Mouse (Mus musculus) liver, embryonic 14.5 days (tissue): Measurements from ENCODE around the gene Ggt6. TPM values are rescaled to one million over a fixed set of nuclear protein-coding genes. Genes with fewer than 3 reads are reported as not detected.
A peak's percentile ranks its signal among the peaks of the same experiment; 100 is the strongest.

ENCODE experiments used
- ATAC-seq: fragments of 200-750 bp; cut with Nextera tagmentation; 2 replicates; pipeline ENCODE4 v1.8.0; 2017; ENCODE audit warnings: moderate number of reproducible peaks, mild to moderate bottlenecking, moderate library complexity; ENCODE audit not compliant: insufficient read depth
- DNase-seq, 3 experiments: peaks; one replicate each; pipeline ENCODE4 v3.0.0-alpha.2; 2012 to 2013; ENCODE audit warnings: low read depth in 3 of 3, low spot score in 3 of 3
- H3K27ac ChIP-seq: fragments of 300-500 bp; sonication (generic); 2 replicates; pipeline ENCODE4 v1.5.1; 2014; ENCODE audit warnings: moderate library complexity, mild to moderate bottlenecking, control low read depth, inconsistent platforms
- H3K27me3 ChIP-seq: fragments of 300-500 bp; sonication (generic); 2 replicates; pipeline ENCODE4 v1.6.1; 2014; ENCODE audit warnings: mild to moderate bottlenecking, low read length, moderate library complexity; ENCODE audit not compliant: control insufficient read depth, insufficient read depth
- H3K36me3 ChIP-seq: fragments of 300-500 bp; sonication (generic); replicated peaks from 2 replicates; pipeline ENCODE4 v1.6.1; 2014; ENCODE audit warnings: low read depth; ENCODE audit not compliant: control insufficient read depth, insufficient read depth
- H3K4me1 ChIP-seq, 2 experiments: fragments of 200-500 bp in 1 of 2; fragments of 300-500 bp in 1 of 2; sonication (generic) in 1 of 2; replicated peaks; 2 replicates each; pipeline ENCODE4 v1.6.1; 2012 to 2014; ENCODE audit warnings: antibody characterized with exemption in 1 of 2, inconsistent platforms in 1 of 2, low read length in 1 of 2; ENCODE audit not compliant: control insufficient read depth in 2 of 2, insufficient read depth in 2 of 2
- H3K4me2 ChIP-seq: fragments of 300-500 bp; sonication (generic); 2 replicates; pipeline ENCODE4 v1.6.1; 2014; ENCODE audit warnings: low read depth, mild to moderate bottlenecking, control low read depth, moderate library complexity
- H3K4me3 ChIP-seq, 2 experiments: fragments of 200-500 bp in 1 of 2; fragments of 300-500 bp in 1 of 2; sonication (generic) in 1 of 2; 2 replicates each; pipeline ENCODE4 v1.5.1; 2012 to 2014; ENCODE audit warnings: low read depth in 2 of 2, low read length in 2 of 2, mild to moderate bottlenecking in 2 of 2, control low read depth in 1 of 2, inconsistent platforms in 1 of 2, moderate library complexity in 1 of 2; ENCODE audit not compliant: insufficient read depth in 1 of 2
- H3K9ac ChIP-seq: fragments of 300-500 bp; sonication (generic); replicated peaks from 2 replicates; pipeline ENCODE4 v1.6.1; 2014; ENCODE audit warnings: mild to moderate bottlenecking, control low read depth, moderate library complexity
- H3K9me3 ChIP-seq: fragments of 300-500 bp; sonication (generic); 2 replicates; pipeline ENCODE4 v1.6.1; 2016; ENCODE audit warnings: low read length, mixed read lengths; ENCODE audit not compliant: control insufficient read depth
- CTCF ChIP-seq: IDR thresholded peaks from 2 replicates; pipeline ENCODE4 v1.5.1; 2016; ENCODE audit warnings: antibody characterized with exemption, low read depth, control low read depth
- EP300 ChIP-seq: IDR thresholded peaks from 2 replicates; pipeline ENCODE4 v1.6.1; 2016; ENCODE audit warnings: antibody characterized with exemption, low read depth
- WGBS: fragments of 180-500 bp; shearing (Covaris S2); extraction: QIAGEN DNeasy Blood & Tissue Kit; methylation state at CpG from one replicate; pipeline ENCODE4 v1.1.7; 2014; ENCODE audit not compliant: insufficient replicate concordance; 5-methylcytosine and 5-hydroxymethylcytosine counted together
- polyA plus RNA-seq, 2 experiments: library from polyadenylated mRNA; depleted of rRNA in 1 of 2; stranded (reverse) in 1 of 2; unstranded in 1 of 2; fragments of >200 nt; fragmentation: Nextera tagmentation in 1 of 2; extraction: Ambion mirVana in 1 of 2; gene quantifications; 2 replicates each; pipeline versions ENCODE4 v1.2.1 to v1.2.3; 2012 to 2014

The Ggt6 gene
- polyA plus RNA-seq, 2 experiments, result 0.10 to 0.25 TPM

DNA sequence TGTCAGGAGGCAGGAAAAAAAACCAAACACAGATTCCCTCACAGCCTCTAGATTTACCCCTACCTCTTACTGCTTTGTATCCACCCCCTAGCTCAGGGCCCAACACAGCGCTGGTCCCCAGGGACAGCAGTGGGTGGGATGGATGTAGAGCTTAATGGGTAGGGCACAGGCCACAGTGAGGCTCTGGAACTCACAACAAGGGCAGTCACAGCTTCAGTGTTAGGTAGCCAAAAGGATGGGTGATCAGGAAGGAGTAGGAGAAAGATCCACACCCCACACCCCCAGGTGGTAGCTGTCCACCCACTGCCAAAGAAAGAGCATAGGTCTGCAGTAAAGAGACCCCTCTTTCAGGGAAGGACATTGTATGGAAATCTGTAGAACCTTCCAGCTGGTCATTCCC is 42.3 kb downstream of the Ggt6 start:
- Histone ChIP-seq H3K4me1 (peaks cover 37 to 77% of the 10 kb centered on the region in 2 experiments), H3K4me2 (no peak overlapping the region), H3K36me3 (no peaks in the 10 kb centered on the region), H3K9me3 (no peaks in the 10 kb centered on the region), H3K4me3 (no peak overlapping the region), H3K27ac (no peak overlapping the region), H3K9ac (no peak overlapping the region), H3K27me3 (no peaks in the 10 kb centered on the region)
- DNase-seq, result no peak
- TF ChIP-seq CTCF (no peak), EP300 (no peak)
- WGBS, result 67% methylated on average over 1 of the region's 1 CpGs
- no peak for ATAC-seq

DNA sequence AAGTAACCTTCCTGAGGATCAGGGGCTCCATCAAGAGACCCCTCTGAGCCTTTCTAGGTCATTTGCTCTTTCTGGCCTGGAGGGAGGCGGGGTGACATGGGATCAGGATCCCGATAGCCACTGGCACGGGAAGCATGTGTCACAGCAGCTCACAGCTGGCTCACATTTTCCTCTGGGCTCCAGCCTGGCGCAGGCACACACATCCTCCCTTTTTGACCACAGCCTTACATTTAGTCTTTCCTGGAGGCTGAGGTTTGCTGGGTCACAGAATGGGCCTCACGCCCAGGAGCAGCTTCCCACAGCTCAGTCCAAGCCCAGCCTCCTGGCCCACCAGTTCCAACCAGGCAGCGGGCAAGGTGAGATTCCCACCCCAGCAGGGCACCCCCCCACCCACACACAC is 42.9 kb downstream of the Ggt6 start:
- Histone ChIP-seq H3K9me3 (no peaks in the 10 kb centered on the region), H3K4me2 (no peak overlapping the region), H3K27me3 (no peaks in the 10 kb centered on the region), H3K4me3 (no peak overlapping the region), H3K9ac (no peak overlapping the region), H3K36me3 (no peaks in the 10 kb centered on the region), H3K4me1 (peaks cover 39 to 82% of the 10 kb centered on the region in 2 experiments), H3K27ac (no peak overlapping the region)
- 44% methylated on average over 6 of the region's 6 CpGs for WGBS
- no peak for TF ChIP-seq EP300
- no peak for TF ChIP-seq CTCF
- ATAC-seq (no peak), DNase-seq (no peak)

DNA sequence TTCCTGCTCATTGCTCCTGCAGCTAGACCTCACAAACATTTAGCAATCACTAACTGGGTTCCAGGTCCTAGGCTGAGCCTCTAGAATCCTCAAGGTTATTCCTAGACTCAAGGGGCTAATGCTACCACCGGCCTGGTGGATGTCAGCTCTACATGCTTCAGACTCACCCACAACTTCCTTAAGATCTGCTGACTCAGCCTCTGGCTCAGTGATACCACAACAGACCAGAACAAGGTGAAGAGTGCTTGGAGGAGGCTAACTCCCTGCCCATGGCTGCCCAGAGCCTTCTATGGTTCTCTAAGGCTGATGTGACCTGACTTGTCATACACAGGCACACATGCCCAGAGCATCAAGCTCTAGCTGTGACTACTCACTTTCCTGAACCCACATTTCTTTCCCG is 44.2 kb downstream of the Ggt6 start:
- no peak for TF ChIP-seq CTCF
- no peak for TF ChIP-seq EP300
- H3K4me3 ChIP-seq, result no peak overlapping the region
- H3K4me2 ChIP-seq, result no peak overlapping the region
- no peaks in the 10 kb centered on the region for H3K27me3 ChIP-seq
- 25% methylated on average over 2 of the region's 2 CpGs for WGBS
- H3K9me3 ChIP-seq, result no peaks in the 10 kb centered on the region
- DNase-seq (no peak), ATAC-seq (no peak)
- no peaks in the 10 kb centered on the region for H3K36me3 ChIP-seq
- H3K9ac ChIP-seq, result no peak overlapping the region
- peaks cover 39 to 80% of the 10 kb centered on the region in 2 experiments for H3K4me1 ChIP-seq
- no peak overlapping the region for H3K27ac ChIP-seq

DNA sequence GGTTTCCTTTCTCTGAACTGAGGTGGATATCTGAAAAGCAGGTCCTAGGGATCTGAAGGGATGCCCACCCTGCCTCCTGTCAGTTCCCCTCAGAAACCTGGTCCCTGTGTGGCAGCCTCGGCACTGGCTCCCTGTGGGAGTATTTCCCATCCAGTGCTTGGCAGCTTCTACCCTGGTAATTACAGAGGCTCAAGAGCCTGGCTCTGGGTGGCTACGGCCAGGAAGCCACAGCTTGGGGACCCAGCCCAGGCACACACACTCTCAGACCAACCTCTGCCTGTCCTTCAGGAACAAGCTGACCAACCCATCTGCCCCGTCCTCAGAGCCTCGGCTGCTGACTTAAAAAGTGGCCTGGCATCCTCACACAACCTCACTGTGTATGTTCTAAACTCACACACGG is 46.0 kb downstream of the Ggt6 start:
- H3K9me3 ChIP-seq, result no peaks in the 10 kb centered on the region
- peak overlapping the region; percentile 34 for H3K4me2 ChIP-seq
- H3K36me3 ChIP-seq, result no peaks in the 10 kb centered on the region
- no peaks in the 10 kb centered on the region for H3K27me3 ChIP-seq
- no peak for DNase-seq
- no peak overlapping the region; the same call in 1 of the 2 replicates for H3K9ac ChIP-seq
- no peak for ATAC-seq
- TF ChIP-seq CTCF, result no peak
- no peak for TF ChIP-seq EP300
- WGBS, result 21% methylated on average over 5 of the region's 5 CpGs
- H3K4me3 ChIP-seq, result no peak overlapping the region
- peaks cover 32 to 68% of the 10 kb centered on the region in 2 experiments for H3K4me1 ChIP-seq
- peak overlapping the region; percentile 29 for H3K27ac ChIP-seq

DNA sequence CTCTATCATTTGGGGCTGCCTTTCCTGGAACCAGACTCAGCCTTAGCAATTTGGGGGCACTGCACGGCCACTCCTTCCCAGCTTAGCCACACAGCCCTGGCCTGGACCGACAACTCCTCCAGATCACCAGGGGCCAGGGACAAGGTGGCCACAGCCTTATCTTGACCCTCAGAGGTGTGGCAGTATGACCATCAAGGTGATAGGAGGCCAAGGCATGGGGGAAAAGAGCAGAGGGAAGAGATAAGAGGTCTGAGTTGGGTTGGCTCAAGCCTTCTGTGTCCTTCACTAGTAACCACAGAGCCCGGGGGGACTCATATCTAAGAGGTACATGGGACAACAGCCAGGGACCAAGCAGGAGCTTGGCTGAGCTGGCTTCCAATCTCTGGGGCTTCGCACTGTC is 46.6 kb downstream of the Ggt6 start:
- H3K4me2 ChIP-seq, result peak overlapping the region; percentile 34

More for the DNA sequence above, 46.6 kb downstream of the Ggt6 start:
- TF ChIP-seq EP300 (peak; percentile 43), CTCF (no peak)
- H3K27me3 ChIP-seq, result no peaks in the 10 kb centered on the region
- no peaks in the 10 kb centered on the region for H3K36me3 ChIP-seq
- ATAC-seq (peak; percentile 87), DNase-seq (peak in 2 of 3 experiments; percentile 53 to 54)
- peaks cover 26 to 68% of the 10 kb centered on the region in 2 experiments for H3K4me1 ChIP-seq
- 2% methylated on average over 4 of the region's 4 CpGs for WGBS
- H3K9me3 ChIP-seq, result no peaks in the 10 kb centered on the region
- H3K4me3 ChIP-seq, result no peak overlapping the region
- peak overlapping the region; percentile 15; the same call in 1 of the 2 replicates for H3K9ac ChIP-seq
- peak overlapping the region; percentile 29 for H3K27ac ChIP-seq
